Mouse (Mus musculus) spleen, postnatal 36 days (tissue): Measurements from ENCODE around the gene Slc33a1.

Source experiments
- DNase-seq, 2 experiments: peaks; one replicate each; pipeline ENCODE4 v3.0.0; 2022; ENCODE audit warnings: low spot score in 2 of 2, mixed read lengths in 1 of 2

Gene Slc33a1

DNA sequence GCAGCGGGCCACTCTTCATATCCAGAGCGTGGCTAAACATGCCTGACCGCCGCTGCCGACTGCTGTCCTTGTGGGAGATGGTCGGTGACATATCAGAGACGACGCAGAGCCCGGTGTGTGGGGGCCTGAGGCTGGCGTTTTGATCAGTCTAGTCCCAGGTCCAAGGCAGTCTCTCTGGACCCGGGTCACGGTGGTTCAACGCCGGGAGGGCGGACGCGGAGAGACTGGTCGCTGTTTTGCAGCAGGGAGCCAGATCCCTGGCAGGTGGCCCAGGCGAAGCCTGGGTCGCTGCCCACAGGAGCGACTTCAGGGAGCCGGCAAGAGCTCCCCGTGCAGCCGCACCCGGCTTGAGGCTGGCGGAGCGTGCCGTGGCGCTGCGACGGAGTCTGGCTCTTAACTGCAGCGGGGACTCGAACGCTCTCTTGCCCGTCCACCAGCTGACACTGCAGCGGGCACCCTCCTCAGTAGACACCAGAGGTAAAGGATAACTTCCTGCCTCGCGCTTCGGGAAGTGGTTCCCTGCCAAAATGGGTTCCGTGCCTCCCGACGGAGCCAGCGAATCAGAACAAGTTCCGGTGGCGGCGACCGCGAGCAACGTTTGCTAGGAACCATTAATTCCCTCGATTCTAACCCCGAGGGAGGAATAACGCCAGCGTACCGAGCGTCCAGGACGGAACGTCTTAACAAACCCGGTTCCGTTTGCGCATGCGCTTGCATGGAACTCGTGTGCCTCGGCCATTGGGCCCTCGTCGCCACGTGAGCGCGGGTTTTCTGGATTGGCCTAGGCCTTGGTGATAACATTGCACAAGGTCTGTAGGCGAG is at the start of gene Slc33a1:
TSS of gene Slc33a1 (minus strand) at position 669 of the 822 bp plus-strand sequence.
- DNase-seq: peak; percentile 95 to 98

DNA sequence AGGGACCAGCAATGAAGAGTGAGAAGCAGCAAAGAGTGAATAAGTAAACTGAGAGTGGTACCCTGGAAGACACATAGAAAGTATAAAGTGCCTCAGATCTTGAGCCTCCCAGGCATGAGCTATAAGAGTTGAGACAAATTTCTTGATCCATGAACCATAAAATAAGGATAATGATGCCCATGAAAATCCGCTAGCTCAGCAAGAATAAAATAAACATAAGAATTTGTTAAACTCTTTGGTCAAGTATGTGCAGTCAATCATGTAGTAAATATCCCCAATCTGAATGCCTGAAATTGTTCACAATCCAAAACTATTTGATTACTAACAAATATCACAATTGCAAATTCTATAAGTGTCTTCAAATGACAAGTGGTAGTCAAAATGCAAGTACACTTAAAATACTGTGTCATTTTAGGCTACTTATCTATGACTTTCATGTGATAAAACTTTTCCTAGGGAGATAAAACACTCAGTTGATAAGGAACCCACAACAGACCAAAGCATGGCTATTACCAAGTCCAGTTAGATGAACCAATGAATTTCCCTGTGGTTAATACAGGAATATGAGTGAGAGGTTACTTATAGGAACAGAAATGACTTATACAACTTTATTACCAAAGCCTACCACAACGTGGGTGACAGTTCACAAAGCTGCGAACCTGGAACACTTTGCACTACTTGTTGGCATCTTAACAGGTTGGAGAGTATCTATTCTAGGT is 24.3 kb upstream of the Slc33a1 start:
- no peak for DNase-seq

DNA sequence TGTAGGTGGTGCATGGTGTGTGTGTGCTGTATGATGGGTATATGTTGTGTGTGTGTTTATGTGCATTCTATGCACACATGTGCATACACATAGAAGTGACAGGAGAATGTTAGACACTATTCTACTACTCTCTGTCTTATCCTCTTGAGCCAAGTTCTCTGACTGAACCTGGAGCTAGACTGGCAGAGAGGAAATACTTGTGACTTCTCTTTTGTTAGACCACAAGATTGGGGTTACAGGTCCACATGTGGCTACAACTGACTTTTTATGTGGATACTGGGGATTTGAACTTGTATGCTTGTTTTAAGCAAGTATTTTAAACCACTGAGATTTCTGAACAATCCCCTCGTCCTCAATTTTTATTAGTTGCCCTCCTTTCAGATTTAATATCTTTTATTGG is 22.1 kb upstream of the Slc33a1 start:
- DNase-seq: no peak

DNA sequence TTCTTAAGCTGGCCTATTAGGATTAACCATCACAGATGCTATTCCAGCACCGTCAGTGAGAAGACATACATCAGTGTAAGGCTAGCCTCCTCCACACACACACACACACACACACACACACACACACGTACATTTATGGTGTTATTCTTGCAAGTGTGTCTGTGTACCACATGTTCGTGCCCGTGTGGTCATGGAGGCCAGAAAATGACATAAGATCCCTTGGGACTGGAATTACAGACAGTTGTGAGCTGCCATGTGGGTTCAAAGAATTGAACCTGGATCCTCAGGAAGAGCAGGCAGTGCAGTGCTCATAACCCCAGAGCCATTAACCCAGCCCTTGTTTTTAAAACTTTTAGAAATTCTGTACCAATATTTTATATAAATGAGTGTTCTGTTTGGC is 13.3 kb upstream of the Slc33a1 start:
- no peak for DNase-seq

DNA sequence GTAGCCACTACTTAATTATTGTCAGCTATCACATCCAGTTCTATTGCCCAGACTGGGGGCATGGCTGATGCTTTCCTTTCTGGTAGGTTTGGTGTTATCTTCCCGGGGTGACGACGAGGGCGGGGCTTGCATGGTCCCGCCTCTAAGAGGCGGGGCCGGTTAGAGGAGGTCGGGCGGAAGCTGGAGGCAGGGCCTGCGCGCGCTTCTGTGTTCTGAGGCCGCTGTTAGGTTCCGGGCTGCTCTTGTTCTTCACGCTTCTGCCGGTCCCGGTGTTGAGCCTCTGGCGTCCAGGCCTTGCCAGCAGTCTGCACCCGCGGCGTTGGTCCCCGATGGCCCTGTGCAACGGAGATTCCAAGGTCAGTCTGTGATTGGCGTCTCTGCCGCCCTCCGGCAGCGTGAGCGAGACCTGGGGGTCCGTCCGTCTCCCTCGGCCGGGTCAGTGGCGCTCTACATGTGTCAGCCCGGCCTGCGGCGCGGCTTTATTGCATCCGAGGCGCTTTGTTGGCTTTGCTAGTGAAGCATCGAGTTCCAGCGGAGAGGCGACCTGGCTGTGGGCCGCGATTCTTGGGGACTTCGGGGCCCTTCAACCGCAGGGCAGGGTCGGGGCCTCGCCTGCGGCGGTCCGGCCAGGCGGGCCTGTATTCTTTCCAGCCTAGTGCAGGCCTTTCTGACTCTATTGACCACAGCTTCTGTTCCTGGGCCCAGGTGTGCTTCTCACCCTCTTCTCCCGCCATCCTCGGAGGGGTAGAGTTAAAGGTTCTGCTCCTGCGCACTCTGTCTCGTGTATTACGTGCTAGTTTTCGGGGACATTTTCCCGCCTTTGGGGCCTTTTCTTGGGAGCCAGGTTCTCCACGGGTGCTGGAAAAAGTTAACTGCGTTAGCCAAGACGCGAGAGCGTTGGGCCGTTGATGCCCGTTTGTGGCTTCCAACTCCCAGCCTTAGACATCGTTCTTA is 11.7 kb upstream of the Slc33a1 start, which contains the start of gene Gmps:
TSS of gene Gmps (plus strand) at position 152 of the 954 bp plus-strand sequence.
- peak; percentile 93 to 96 for DNase-seq

DNA sequence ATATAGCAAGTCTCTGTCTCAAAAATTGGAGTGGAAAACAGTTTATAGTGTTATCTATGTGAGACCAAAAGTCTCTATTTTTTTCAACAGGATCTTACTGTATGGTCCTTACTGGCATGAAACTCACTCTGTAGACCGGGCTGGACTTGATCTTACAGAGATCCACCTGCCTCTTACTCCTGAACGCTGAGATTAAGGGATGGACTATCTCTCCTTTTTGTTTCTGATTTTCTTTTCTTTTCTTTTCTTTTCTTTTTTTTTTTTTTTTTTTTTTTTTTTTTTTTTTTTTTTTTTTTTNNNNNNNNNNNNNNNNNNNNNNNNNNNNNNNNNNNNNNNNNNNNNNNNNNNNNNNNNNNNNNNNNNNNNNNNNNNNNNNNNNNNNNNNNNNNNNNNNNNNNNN is 1.4 kb upstream of the Slc33a1 start:
- no peak for DNase-seq

DNA sequence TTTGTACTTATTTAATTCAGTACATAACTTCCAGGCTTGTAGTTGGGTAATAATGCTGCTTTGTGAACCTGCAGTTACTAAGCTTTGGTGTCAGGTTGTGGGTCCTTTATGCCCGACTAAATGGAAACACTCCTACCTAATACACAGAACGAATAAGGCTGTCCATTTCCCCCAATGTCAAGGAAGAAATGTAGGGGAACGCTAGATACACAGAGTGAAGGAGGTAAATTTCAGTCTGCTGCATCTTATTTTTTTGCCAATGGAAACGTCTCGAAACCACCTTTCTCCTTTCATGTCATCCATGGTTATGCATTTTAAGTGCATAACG is 318 bp upstream of the Slc33a1 start:
- no peak for DNase-seq

DNA sequence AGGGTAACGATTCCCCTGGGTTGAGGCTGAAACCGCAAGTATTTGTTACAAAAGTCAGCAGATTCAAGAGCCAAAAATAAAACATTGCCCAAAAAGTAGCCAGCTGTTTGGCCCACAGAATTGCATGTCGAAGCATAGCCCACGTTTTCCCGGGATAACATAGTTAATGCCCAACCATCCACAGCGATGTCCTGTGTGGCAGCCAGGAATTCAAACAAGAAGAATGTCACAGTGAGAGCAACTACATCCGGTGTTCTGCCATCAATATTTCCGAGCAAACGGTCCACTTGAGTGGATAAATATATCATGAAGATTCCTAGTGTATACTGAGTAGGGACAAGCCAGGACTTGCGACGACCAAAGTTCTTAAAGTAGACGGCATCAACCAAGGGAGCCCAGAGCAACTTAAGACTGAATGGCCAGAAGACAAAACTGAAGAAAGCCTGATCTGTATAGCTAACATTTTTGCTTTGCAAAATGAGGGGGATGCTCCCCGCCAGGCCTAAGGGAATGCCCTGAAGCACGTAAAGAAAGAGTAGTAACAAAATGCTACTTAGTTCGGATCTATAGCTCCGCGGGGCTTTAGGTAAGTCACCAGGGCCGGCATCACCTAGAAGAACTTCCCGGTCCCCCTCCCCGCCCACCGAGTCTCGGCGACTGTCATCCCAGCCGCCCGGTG is 1.0 kb downstream of the Slc33a1 start:
- peak in 1 of 2 experiments; percentile 4 for DNase-seq

DNA sequence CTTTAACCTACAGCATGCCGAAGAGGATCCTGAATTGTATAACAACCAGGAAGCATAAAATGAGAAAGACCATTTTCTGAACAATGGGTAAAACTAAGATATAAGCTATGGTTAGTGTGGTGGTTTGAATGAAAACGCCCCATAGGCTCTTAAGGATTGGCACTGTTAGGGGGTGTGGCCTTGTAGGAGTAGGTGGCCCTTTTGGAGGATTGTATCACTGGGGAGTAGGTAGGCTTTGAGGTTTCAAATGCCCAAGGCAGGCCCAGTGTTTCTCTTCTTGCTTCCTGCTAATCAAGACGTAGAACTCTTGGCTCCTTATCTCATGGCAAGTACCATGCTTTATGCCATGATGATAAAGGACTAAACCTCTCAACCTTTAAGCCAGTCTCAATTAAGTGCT is 14.7 kb downstream of the Slc33a1 start:
- DNase-seq: no peak

DNA sequence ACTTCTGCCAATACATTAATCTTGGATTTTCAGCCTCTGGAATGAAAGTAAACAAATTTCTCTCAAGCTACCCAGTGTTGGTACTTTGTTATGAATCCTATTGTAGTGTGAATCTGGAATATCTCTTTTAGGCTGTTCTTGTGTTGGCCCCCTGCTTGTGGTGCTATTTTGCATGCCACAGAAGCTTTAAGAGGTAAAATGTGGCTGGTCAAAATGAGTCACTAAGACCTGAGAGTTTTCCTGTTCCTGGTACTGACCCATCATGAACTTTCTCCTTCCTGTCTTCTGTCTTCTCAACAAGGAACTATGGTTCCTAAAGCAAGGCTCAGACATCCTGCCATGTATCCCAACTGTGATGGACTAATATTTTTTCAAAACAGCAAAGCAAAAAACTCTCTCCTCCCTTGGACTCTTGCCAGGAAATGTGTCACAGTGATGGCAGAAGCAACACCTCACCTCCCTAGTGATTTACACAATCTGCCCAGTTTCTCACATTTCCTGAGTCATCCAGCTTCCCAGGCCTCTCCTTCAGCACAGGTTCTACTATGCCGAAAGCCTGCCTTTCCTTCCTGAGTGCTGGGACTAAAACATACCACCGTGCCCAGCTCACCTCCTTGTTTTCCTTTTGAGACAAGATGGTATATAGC is 23.2 kb downstream of the Slc33a1 start:
- DNase-seq: no peak

DNA sequence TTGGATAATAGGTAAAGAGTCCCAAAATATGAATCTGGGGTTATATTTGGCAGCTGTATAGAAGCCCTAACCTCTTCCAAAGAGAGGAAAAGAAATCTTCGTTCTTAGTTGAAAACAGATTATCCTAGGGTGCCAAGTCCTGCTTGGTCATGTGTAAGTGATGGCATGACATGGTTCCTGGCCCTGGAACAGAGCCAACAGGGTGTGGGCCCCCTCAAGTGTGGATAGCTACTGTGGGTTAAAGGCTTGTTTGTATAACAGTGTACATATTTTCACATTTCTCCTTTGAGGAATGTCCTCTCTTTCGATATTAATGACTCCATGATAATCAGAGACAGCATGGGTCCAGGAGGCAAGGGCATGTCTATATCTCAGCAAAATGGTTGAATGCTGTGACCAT is 25.6 kb downstream of the Slc33a1 start:
- DNase-seq: no peak

DNA sequence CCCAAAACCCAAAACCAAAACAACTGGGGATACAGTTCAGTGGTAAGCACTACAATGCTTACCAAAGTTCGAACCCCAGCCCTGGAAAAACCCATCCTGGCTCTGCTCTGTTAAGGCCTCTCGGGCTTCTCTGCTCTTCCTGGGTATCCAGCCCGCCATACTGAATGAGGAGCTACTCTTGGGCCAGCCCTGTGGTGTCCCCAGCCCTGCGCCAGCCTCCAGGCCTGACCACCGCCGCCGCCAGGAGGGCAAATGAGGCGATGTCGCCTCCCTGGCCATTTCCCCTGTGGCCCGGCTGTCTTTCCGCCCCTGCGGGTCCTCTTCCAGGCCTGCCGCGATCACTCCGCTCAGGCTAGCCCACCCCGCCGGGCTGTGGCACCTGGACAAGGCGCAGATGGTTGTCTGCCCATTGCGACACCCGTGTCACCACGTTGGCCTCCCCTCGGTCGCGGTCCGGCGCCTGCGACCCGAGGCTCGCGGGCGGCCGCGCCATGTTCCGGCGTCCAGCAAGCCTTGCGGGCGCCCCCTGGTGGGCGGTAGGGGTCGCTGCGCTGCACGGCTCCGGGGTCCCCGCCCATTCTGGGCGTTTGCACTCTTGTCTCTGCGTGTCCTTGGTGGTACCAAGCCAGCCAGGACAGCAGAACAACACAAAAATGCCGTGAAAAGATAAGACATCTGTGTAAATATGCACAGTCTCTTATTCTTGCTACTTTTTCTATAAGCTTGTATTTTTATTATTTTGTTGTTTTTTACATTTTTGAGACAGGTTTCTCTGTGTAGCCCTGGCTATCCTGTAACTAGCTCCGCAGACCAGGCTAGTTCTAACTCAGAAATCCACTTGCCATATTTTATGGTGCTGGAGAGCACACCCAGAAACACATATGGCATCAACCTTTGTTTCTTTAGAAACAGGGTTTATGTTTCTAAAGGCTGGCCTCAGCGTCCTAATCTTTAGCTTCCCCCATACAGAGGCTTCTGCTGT is 35.4 kb downstream of the Slc33a1 start, which contains the start of gene E130311K13Rik:
TSS of gene E130311K13Rik (minus strand) at position 595 of the 982 bp plus-strand sequence.
- DNase-seq: peak; percentile 77 to 78

DNA sequence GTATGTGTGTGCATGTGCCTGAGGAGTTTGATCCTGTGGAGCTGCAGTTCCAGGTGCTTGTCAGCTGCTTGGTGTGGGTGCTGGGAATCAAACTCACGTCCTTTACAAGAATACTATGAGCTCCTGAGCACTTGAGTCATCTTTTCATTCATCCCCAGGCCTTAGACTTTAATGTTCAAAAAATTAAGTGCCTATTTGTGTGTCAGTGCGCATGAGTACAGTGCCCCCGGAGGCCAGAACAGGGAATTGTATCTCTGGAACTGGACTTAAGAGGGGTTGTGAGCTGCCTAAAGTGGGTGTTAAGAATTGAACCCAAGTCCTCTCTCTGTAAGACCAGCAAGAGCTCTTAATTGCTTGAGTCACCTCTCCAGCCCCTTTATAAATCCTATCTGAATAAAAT is 44.9 kb downstream of the Slc33a1 start:
- peak in 1 of 2 experiments; percentile 2 for DNase-seq

DNA sequence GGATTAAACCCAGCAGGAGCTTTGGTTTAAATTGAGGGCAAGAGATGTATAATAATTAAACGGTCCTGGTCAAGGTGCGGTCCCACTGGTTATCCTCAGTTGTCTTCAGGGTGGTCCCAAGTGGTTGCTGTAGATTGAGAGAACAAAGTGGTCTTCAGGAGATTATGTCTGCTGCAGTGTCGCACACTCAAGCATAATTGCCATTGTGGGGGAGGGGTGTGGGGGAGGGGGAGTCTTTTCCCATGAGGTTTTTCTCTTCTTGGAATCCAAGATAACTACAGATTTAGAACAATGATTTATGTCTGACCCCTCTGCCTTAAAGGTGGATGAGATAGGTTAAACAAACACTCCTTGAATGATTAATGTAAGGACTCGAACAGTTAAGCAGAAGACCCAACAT is 54.3 kb downstream of the Slc33a1 start:
- no peak for DNase-seq

DNA sequence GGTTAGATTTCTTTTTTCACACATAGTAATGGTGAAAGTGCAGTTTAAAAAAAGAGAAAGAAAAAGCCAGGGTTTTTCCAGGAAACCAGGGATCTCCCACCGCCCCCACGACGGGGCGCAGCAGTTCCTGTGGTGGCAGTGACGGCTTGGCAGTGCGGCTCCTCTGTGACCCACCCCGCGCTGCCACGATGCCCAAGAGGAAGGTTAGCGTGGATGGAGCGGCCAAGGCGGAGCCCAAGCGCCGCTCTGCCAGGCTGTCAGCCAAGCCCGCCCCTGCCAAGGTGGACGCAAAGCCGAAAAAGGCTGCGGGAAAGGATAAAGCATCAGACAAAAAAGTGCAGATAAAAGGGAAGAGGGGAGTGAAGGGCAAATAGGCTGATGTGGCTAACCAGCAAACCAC is 59.3 kb downstream of the Slc33a1 start:
- DNase-seq: no peak

DNA sequence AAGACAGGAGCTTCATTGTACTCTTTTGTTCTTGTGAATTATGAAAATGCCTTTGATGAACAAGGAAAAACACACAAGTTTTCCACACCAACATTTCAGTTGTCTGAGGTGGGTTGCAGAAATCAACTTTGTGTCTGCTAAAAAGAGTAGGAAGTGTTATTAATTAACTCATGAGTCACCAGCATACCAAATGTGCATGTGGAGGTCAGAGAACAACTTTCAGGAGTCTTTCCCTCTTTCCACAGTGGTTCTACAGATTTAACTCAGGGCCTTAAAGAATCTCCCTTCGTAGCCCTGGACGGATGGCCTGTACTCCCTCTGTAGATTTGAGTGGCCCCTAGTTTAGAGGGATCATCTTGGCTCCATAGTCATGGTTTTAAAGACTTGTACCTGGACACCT is 60.4 kb downstream of the Slc33a1 start:
- DNase-seq: no peak

DNA sequence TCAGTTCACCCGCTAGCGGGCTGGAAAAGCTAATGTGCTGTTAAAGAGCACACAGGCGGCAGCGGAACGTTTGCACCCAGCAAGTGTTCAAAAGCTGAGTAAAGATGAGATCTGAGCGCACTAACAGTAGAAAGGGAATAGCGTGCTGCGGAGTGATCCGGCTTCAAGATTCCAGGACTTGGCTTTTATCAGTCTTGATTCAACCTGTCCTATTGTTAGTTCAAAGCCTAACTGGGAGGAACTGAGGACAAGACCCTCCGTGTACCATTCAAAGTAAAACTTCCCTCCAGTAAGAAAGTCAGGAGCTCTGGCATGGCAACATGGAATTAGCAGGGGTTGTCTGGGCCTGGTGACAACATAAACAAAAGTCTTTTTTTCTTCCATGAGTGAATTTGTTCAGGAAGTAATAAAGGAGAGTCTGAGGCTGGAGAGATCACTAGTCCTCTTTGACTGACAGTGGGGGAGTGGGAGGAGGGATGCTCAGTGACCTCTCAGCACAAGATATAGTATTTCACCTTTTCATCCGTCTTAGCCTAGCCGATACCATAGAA is 64.5 kb downstream of the Slc33a1 start:
- DNase-seq: no peak

DNA sequence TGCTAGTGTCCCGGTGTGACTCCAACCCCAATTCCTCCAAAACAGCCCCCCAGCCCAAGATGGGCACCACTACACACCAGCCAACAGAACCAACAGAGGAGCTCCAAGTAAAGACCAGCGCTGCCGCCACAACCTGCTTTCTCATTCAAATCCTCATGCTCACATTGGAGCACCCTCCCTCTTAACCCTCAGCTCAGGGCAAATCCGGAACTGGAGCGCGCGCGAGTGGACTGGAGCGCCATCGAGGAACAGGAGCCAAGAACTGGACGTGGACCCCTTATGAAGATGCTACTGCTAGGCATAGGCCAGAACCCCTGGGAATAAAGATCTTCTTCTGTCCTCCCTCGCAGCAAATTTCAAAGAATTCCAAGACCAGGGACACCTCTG is 65.3 kb downstream of the Slc33a1 start, which contains the start of gene Plch1:
TSS of gene Plch1 (minus strand) at position 164 of the 387 bp plus-strand sequence.
- DNase-seq: no peak
